Mouse (Mus musculus) megakaryocyte, embryonic 14.5 days (primary cell): ENCODE results near the gene C9.

Source experiments
- FLI1 ChIP-seq: IDR thresholded peaks from 2 replicates; pipeline ENCODE4 v1.6.1; 2012; ENCODE audit warnings: low read length, inconsistent platforms, mixed read lengths
- GATA1 ChIP-seq: IDR thresholded peaks from 3 replicates; pipeline ENCODE4 v1.6.1; 2012; ENCODE audit warnings: mixed read lengths, low read length, inconsistent platforms, borderline replicate concordance

DNA sequence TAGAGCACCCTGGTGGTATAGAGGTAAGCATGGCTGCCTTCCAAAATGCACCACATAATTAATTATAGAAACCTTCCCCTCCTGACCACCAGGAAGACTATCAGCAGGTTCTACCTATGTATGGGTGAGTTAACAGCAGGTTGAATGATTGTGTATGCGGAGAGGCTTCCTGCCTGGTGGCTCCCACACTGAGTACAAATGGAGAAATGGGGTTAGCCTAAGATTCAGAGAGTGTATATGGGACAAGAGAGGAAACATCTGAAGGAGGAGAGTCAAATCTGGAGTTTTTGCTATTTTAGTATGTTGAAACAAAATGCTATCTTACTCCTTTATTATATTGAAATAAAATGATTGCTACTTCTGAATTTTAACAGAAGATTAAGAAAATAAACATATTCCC is 72.4 kb downstream of the C9 start:
- TF ChIP-seq GATA1 (no peak), FLI1 (no peak)
